Mouse (Mus musculus) hindbrain, embryonic 10.5 days (tissue): ENCODE measurements around the gene Slc25a21. TPM values are rescaled to one million over a fixed set of nuclear protein-coding genes. Genes with fewer than 3 reads are reported as not detected.

ENCODE experiments used
- DNase-seq: peaks from one replicate; pipeline ENCODE4 v3.0.0-alpha.2; 2017; ENCODE audit warnings: low spot score
- H3K27ac ChIP-seq: fragments of 300-500 bp; sonication (generic); 2 replicates; pipeline ENCODE4 v1.5.1; 2016; ENCODE audit warnings: mild to moderate bottlenecking, moderate library complexity
- H3K27me3 ChIP-seq: fragments of 300-500 bp; sonication (generic); 2 replicates; pipeline ENCODE4 v1.6.1; 2016; ENCODE audit warnings: mild to moderate bottlenecking; ENCODE audit not compliant: poor library complexity, insufficient read depth, severe bottlenecking
- H3K36me3 ChIP-seq: fragments of 300-500 bp; sonication (generic); 2 replicates; pipeline ENCODE4 v1.6.1; 2016; ENCODE audit warnings: mild to moderate bottlenecking, moderate library complexity
- H3K4me1 ChIP-seq: fragments of 300-500 bp; sonication (generic); replicated peaks from 2 replicates; pipeline ENCODE4 v1.6.1; 2016; ENCODE audit warnings: mild to moderate bottlenecking
- H3K4me3 ChIP-seq: fragments of 300-500 bp; sonication (generic); 2 replicates; pipeline ENCODE4 v1.5.1; 2016; ENCODE audit warnings: mild to moderate bottlenecking, moderate library complexity
- H3K9me3 ChIP-seq: fragments of 300-500 bp; sonication (generic); 2 replicates; pipeline ENCODE4 v1.6.1; 2016; ENCODE audit warnings: mild to moderate bottlenecking, moderate library complexity
- WGBS: fragments of 180-500 bp; shearing (Covaris S2); methylation state at CpG from one replicate; pipeline ENCODE4 v1.1.7; 2016; 5-methylcytosine and 5-hydroxymethylcytosine counted together
- polyA plus RNA-seq: library from polyadenylated mRNA; unstranded; fragments of >200 nt; fragmentation: Nextera tagmentation; extraction: Ambion mirVana; gene quantifications from 2 replicates; pipeline ENCODE4 v1.2.1, GENCODE M21; 2016

Gene Slc25a21
- polyA plus RNA-seq, 1 experiment from 2014 or later: 1.3 TPM

DNA sequence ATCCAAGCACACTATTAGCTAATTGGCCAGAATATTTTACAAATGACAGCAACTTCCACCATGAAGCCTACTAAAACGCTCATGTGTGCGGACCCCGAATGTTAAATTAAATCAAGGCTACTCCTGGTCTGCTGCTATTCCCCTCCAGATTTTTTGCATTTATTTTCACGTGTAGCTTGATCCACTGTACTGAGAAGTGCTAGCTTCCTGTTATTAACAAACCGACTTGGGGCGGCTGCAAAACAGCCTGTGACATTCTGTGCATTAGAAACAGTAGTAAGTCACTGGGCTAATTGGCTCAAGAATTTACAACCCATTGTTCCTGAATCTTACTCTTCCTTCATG lies 478.6 kb downstream of the Slc25a21 start:
- DNase-seq: no peak
- no peaks in the 10 kb centered on the region for H3K36me3 ChIP-seq
- peaks cover 18% of the 10 kb centered on the region for H3K4me1 ChIP-seq
- H3K27me3 ChIP-seq: peaks cover 73% of the 10 kb centered on the region
- H3K9me3 ChIP-seq: no peaks in the 10 kb centered on the region
- H3K4me3 ChIP-seq: no peak overlapping the region
- WGBS: 32% methylated on average over 6 of the region's 6 CpGs
- no peak overlapping the region for H3K27ac ChIP-seq

DNA sequence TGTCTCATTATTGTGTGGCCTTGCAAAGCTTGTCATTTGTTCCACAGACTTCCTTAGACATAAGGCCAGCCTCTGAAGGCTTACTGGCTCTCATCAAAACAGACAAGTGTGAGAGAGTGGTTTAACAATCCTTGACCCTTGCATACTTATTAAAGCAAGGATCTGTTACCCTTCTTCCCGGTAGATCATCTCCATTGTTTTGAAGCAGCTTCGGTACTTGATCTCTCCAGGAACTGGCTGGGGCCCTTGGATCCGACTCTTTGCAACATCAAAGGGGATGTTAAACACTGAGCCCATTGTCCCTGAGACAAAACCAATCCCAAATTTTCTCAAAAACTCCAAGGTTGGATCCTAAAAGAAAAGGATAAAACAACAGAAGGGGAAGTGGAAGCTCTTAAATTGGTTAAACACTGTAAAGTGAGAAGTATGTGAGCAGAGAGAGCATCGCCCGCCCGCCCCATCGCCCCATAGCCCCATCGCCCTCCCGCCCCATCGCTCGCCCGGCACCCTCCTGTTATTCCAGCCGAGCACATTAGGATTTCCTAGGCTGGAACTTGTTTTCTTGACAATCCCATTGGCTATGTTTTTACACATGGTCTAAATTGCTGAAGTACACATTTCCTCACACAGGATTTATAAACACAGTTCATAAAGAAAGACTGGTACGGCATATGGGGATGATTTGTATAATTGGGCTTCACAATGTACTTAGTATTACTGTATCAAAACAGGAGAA lies 479.1 kb downstream of the Slc25a21 start:
- peaks cover 74% of the 10 kb centered on the region for H3K27me3 ChIP-seq
- peak overlapping the region; percentile 26; the same call in 1 of the 2 replicates for H3K4me3 ChIP-seq
- no peak overlapping the region for H3K27ac ChIP-seq
- WGBS: 5% methylated on average over 14 of the region's 14 CpGs
- H3K4me1 ChIP-seq: peaks cover 18% of the 10 kb centered on the region
- H3K36me3 ChIP-seq: no peaks in the 10 kb centered on the region
- H3K9me3 ChIP-seq: no peaks in the 10 kb centered on the region
- no peak for DNase-seq

DNA sequence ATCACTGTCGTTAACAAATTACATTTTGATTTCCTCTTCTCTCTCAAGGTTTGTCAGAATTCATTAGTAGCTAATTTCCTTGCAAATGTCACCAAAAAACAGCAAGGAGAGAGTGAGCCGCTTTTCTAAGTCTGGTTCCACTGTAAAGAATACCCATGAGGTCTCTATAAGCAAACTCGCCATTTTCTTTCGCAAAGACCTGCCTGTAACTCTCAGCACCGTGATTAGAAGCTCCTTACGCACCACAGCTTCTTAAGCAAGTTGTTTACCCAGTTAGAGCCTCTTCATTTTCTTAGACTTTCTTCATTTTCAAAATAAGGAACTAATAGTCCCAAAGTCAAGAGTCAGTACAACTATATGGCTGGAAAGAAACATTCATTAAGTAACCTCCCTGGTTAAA lies 496.3 kb downstream of the Slc25a21 start:
- Histone ChIP-seq H3K27ac (no peak overlapping the region), H3K4me3 (no peak overlapping the region), H3K9me3 (no peaks in the 10 kb centered on the region), H3K4me1 (peaks cover 27% of the 10 kb centered on the region), H3K36me3 (no peaks in the 10 kb centered on the region), H3K27me3 (peaks cover 99% of the 10 kb centered on the region)
- 10% methylated on average over 6 of the region's 6 CpGs for WGBS
- no peak for DNase-seq

DNA sequence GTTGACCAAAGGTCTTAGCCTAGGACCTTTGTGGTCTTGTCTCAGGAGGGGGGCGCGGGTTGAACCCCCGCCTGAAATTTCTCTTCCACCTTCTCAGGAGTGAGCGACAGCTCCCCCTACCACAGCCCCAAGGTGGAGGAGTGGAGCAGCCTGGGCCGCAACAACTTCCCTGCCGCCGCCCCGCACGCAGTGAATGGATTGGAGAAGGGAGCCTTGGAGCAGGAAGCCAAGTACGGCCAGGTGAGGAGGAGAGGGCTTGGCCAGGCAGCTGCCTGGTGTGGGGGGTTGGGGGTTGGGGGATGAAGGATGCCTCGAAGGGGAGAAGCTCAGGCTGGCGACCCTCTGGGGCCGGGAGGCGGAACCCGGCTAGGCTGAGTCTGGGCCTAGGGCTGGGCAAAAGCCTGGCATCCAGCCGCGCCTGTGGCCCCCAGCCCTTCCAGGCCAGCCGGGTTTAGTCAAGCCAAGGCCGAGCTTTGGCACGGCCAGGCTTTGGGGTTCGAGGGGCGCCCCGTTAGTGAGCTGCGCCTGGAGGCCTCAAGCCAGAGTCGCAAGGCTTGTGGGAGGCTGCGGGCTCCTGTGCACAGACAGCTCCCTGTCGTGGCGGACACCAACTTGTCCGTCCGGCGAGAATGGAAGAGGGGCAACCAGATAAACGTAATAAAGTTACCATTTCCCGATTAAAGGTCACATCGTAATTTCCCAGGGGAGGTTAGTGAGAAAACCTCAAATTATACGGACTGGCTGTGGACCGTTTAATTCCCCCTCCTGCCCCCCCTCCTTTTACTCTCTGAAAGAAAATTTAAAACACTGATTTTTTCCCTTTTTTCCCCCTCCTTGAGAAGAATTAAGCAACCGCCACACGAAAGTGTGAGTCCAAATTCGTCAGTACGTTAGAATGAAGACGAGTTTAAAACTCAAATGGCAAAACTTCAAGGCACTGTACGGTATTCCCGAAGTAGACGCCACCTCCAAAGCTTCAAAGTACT lies 497.1 kb downstream of the Slc25a21 start:
- Histone ChIP-seq H3K27ac (no peak overlapping the region), H3K9me3 (no peaks in the 10 kb centered on the region), H3K4me1 (peaks cover 35% of the 10 kb centered on the region), H3K27me3 (peaks cover 100% of the 10 kb centered on the region), H3K4me3 (peak overlapping the region; percentile 30), H3K36me3 (no peaks in the 10 kb centered on the region)
- WGBS: 4% methylated on average over 44 of the region's 44 CpGs
- peak; percentile 70 for DNase-seq

DNA sequence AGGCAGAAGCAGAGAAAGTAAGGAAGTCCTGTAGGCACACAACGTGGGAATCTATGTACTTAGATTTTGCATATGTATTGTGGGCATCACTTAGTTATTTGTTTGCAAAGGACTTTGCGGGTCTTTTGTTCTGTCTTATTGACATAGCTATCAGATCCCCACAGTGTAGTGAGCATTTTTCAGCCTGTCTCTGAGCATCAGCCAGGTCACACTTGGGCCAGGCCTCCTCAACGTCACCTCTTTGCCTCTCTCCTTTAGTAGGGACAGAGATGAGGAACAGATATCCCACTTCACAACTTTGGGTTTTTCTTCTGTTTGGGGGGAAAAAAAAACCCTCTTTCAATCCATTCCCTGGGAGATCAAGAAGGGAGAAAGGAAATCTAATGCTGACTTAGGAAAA lies 497.9 kb downstream of the Slc25a21 start:
- peaks cover 100% of the 10 kb centered on the region for H3K27me3 ChIP-seq
- 4% methylated on average over 3 of the region's 3 CpGs for WGBS
- H3K36me3 ChIP-seq: no peaks in the 10 kb centered on the region
- peak; percentile 29 for DNase-seq
- H3K27ac ChIP-seq: no peak overlapping the region
- no peaks in the 10 kb centered on the region for H3K9me3 ChIP-seq
- peaks cover 40% of the 10 kb centered on the region for H3K4me1 ChIP-seq
- H3K4me3 ChIP-seq: no peak overlapping the region

DNA sequence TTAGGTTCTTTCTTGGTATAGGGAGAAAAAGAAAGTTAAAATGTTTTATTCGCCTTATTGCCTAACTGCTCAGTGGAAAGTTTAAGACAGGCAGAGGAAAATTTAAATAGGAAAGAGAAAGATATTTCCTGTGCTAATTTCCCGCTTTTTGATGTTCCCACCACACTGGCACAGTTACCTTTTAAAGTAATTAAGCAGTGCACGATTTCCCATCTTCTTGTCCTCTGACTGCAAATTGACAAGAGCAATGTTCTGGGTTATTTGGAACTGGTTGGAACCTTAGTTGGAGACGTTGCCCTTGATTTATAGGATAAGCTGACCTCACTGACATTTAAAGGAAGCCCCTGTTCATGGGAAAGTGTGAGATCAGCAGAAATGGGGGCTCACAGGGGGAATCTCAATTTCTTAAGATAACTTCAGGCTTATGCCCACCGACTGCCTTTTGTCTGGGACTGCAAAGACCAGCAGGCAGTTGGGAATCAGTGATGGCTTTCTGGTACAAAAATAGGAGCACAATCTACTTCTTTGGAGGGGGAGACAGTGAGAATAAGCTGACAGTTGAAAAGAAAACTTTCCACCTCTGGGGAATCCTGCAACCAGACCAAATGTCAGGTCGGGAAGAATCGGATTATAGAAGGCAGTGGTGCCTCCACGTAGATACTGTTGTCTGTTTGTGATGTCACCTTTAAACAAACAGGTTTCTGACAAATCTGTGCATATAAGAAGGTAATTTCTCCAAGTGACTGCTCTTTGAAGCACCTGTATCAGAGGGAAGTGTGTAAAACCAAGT lies 498.9 kb downstream of the Slc25a21 start:
- no peaks in the 10 kb centered on the region for H3K9me3 ChIP-seq
- H3K4me1 ChIP-seq: peaks cover 40% of the 10 kb centered on the region
- DNase-seq: peak; percentile 15
- H3K4me3 ChIP-seq: 0 out of 2 replicates have a peak overlapping the region, but pooled peaks have one; percentile 46
- peaks cover 100% of the 10 kb centered on the region for H3K27me3 ChIP-seq
- no peaks in the 10 kb centered on the region for H3K36me3 ChIP-seq
- WGBS: 2% methylated on average over 8 of the region's 8 CpGs
- no peak overlapping the region for H3K27ac ChIP-seq

DNA sequence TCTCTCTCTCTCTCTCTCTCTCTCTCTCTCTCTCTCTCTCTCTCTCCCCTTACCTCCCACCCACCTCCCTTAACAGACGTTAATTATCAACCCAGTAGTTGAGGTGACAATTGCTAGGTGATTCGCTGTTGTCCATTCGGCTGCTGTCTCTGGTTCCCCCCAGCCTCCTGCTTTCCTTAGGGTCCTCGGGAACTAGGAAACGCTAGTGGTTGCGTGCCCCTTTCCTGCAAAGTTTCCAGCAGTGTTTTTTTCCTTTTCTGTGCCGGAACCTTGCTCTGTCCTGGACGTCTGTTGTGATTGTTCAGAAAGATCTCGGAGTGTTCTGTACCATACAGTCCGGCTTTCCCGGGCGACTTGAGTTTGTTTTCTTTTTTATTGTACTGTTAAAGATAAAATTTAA lies 499.5 kb downstream of the Slc25a21 start:
- Histone ChIP-seq H3K4me1 (peaks cover 40% of the 10 kb centered on the region), H3K27ac (no peak overlapping the region), H3K36me3 (no peaks in the 10 kb centered on the region), H3K4me3 (peak overlapping the region; percentile 46), H3K9me3 (no peaks in the 10 kb centered on the region), H3K27me3 (peaks cover 100% of the 10 kb centered on the region)
- no peak for DNase-seq
- under 1% methylated on average over 12 of the region's 12 CpGs for WGBS

DNA sequence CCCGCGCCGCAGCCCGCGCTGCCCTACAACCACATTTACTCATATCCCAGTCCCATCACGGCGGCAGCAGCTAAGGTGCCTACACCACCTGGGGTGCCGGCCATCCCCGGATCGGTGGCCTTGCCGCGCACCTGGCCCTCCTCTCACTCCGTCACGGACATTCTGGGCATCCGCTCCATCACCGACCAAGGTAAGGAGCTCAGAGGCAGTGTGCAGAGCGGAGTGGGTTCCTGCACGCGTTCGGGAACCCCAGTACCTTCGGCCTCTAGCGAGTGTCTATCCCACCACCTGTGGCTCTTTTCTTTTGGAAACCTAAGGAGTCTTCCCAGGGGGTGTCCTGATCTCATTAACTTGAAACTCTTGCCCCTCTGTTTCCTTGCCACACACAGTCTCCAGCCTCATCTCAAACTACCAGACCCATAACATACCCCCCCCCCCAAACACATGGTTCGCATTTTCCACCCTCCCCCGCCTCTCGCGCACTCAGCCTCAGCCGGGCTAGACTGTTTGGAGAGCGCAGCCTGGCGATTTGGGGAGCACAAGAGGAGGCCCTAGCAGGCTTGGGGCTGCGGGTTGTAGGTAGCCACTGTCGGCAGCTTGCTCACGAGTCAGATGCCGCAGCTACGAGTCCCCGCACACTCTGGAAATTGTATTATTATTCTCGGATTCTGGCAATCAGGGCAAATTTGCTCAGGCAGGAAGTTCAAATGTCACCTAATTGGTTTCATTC lies 500.1 kb downstream of the Slc25a21 start:
- under 1% methylated on average over 36 of the region's 36 CpGs for WGBS
- Histone ChIP-seq H3K27ac (no peak overlapping the region), H3K4me1 (peaks cover 40% of the 10 kb centered on the region)

DNA sequence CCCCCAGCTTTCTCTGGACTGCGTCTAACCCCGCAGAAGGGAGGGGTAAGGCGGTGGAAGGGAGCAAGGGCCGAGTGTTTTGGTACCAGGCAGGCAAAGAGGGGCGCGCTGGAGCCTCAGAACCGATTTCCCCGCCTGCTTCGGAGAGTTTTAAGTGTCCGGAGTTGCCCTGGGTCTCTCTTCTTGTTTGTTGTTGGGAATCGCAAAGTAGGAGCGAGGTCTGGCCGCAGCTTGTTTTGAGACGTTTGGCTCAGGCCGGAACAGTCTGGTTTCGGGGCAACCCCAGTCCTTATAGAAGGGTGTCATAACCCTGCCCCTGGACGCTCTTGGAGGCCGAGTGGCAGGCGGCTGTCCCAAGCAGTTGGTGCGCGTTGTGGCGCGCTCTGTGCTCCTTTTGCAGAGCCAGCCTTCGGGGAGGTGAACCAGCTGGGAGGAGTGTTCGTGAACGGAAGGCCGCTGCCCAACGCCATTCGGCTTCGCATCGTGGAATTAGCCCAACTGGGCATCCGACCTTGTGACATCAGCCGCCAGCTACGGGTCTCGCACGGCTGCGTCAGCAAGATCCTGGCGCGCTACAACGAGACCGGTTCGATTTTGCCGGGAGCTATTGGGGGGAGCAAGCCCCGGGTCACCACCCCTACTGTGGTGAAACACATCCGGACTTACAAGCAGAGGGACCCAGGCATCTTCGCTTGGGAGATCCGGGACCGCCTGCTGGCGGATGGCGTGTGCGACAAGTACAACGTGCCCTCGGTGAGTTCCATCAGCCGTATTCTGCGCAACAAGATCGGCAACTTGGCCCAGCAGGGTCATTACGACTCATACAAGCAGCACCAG lies 500.9 kb downstream of the Slc25a21 start:
- peaks cover 46% of the 10 kb centered on the region for H3K4me1 ChIP-seq
- H3K27me3 ChIP-seq: peaks cover 100% of the 10 kb centered on the region
- no peak overlapping the region for H3K27ac ChIP-seq
- peak; percentile 62 for DNase-seq
- under 1% methylated on average over 57 of the region's 57 CpGs for WGBS
- H3K9me3 ChIP-seq: no peaks in the 10 kb centered on the region
- H3K4me3 ChIP-seq: peak overlapping the region; percentile 46
- H3K36me3 ChIP-seq: no peaks in the 10 kb centered on the region

More for the DNA sequence above, 500.1 kb downstream of the Slc25a21 start:
- Histone ChIP-seq H3K9me3 (no peaks in the 10 kb centered on the region), H3K4me3 (peak overlapping the region; percentile 46), H3K27me3 (peaks cover 100% of the 10 kb centered on the region), H3K36me3 (no peaks in the 10 kb centered on the region)
- peak; percentile 65 for DNase-seq

DNA sequence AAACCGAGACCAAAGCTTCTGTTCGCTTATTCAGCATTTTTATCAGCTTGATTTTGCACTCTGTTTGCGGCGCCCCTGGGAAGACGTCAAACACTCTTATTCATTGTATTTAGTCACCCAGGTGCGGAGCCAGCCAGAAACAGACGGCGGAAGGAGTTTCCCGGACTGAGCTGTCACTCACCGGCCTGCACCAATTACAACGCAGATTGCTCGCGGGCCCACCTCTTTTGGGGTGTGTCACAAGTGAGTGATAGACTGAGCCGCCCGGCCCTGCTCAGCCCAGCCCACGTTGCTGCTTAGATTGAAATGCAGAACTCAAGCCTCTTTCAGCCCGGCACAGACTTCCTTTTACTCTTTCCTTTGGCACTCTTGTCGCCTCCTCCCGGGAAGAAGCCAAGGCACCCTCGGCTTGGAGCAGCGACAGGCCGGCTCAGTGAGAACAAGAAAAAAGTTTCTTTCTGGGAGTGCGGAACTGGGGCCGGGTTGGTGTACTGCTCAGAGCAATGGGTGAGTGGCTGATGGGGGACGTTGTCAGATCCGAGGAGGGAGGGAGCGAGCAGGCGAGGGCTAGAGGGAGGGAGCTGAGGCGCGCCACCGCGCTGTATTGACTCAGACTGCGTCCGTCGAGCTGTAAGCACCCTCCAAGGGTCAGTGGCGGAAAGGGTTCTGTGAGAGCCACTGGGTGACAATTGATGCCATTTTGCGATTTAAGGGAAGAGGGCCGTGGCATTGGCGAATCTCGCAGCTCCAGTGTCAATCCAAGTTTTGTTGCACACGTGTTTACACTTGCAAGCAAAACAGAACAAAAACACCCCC lies 501.7 kb downstream of the Slc25a21 start:
- DNase-seq: peak; percentile 91
- Histone ChIP-seq H3K27ac (no peak overlapping the region), H3K27me3 (peaks cover 100% of the 10 kb centered on the region), H3K4me1 (peaks cover 49% of the 10 kb centered on the region), H3K9me3 (no peaks in the 10 kb centered on the region), H3K36me3 (no peaks in the 10 kb centered on the region), H3K4me3 (peak overlapping the region; percentile 46)
- under 1% methylated on average over 41 of the region's 41 CpGs for WGBS

DNA sequence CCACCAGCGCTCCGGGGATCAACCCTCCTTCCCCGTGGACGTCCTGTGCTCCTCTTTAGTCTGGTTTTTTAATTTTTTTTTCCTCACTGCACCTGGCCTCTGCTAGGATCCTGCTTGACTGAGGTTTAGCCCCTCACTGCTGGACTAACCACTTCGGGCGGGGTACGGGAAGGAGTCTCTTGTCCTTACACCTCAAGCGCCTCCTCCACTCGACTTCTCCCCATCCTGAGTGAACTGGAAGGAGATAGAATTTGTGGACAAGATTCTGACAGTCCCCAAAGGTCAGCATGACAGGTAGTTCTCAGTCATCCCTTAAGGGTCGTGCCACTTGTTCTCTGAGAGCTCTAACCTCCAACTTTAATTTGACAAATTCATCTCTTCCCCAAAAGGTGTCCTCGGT lies 502.3 kb downstream of the Slc25a21 start:
- H3K36me3 ChIP-seq: no peaks in the 10 kb centered on the region
- H3K27me3 ChIP-seq: peaks cover 100% of the 10 kb centered on the region
- H3K4me1 ChIP-seq: peaks cover 44% of the 10 kb centered on the region
- 1% methylated on average over 11 of the region's 11 CpGs for WGBS
- DNase-seq: no peak
- peak overlapping the region; percentile 46 for H3K4me3 ChIP-seq
- H3K27ac ChIP-seq: no peak overlapping the region
- H3K9me3 ChIP-seq: no peaks in the 10 kb centered on the region
